Mouse (Mus musculus) liver, postnatal 0 days (tissue): Measurements from ENCODE around the gene Gm9913.

Source experiments
- CTCF ChIP-seq: sonication (generic); IDR thresholded peaks from 2 replicates; pipeline ENCODE4 v1.5.1; 2016; ENCODE audit warnings: antibody characterized with exemption, low read depth
- EP300 ChIP-seq: IDR thresholded peaks from 2 replicates; pipeline ENCODE4 v1.6.1; 2016; ENCODE audit warnings: antibody characterized with exemption, low read depth, mild to moderate bottlenecking

DNA sequence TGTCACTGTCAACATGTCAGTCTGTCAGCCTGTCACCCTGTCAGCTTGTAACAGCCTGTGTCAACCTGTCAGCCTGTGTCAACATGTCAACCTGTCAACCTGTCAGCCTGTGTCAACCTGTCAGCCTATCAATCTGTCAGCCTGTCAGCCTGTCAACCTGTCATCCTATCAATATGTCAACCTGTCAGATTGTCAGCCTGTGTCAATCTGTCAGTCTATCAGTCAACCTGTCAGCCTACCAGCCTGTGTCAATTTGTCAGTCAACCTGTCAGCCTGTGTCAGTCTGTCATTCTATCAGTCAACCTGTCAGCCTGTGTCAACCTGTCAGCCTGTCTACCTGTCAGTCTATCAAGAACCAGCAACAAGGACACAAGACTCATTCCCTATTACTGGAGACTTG is 3.4 kb upstream of the Gm9913 start:
- TF ChIP-seq EP300: no peak
- no peak for TF ChIP-seq CTCF
